Mouse (Mus musculus) MEL-GATA-1-ER (cell line): ENCODE data around the gene Akap13.
"Not testable (repeated sequence)": the region's sequence is repeated elsewhere in the genome, so short reads cannot be mapped to it uniquely, and the experiment has no call there.

Source experiments
- DNase-seq: peaks from one replicate; pipeline ENCODE4 v3.0.0-alpha.2; 2012; ENCODE audit warnings: low read depth; ENCODE audit errors: extremely low read depth

The Akap13 gene

DNA sequence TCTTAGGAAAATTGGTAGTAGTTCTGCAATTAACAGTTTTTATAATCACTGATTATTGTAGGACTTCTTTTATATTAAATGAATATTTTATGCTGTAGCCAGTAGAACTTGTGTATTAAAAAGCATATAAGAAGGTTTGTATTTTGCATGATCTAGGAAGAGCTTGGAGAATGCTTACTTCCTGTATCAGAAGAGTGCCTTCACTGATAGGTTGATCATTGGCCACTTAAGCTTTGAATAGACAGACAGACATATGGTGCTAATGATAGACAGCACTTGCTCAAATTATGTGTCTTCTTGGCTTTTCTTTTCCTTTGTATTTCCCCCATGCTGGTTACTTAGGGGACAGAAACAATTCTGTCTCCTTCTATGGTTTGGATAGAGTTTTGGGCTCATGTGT is 139.9 kb downstream of the Akap13 start:
- no peak for DNase-seq

DNA sequence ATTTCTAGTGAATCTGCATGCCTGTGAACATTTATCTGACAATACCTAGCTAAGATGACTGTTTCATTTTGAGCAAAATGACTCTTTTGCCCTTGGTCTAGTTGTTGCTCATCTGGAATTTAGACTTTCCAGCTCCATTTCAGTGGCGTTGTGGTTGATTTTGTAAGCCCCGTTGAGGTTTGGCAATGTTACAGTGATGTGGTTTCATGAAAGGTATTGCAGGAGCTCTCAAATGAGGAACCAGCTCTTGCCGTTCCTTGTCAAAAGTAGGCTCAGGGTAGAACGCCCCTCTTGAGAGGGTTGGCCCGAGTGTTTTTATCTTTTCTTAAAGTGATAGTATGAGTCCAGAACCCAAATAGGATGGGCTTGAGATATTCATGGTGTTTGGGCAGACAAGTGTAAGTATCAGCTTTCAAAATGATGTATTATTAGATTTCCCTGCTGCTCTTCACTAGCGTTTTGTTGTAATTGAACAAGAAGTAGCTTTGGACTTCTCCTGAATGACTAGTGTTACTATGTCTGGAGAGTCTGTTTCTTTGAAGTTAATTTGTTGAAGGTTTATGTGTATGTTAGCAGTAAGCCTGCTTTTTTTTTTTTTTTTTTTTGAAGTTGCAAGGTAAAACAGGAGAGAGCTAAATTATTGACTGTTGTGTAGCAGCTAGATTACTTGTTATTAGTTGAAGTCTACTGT is 140.9 kb downstream of the Akap13 start:
- DNase-seq, result peak; percentile 96

DNA sequence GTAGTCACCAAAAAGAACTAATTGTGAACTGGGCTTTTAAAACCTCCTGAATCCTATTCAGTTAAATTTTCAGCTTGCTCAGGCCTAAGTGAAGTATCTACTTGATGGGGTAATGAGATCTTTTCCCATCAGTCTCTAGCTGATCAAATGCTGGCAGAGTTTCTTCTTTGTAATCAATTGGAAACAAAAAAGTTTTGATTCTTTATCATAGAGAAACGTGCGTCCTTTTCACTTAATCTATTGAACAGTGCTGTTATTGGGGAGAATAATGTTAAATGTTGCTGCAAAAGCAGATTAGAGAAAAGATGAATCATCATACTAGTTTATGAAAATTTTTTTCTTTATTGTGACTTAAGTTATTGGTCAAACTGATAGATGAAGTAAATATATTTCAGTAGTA is 142.5 kb downstream of the Akap13 start:
- no peak for DNase-seq

DNA sequence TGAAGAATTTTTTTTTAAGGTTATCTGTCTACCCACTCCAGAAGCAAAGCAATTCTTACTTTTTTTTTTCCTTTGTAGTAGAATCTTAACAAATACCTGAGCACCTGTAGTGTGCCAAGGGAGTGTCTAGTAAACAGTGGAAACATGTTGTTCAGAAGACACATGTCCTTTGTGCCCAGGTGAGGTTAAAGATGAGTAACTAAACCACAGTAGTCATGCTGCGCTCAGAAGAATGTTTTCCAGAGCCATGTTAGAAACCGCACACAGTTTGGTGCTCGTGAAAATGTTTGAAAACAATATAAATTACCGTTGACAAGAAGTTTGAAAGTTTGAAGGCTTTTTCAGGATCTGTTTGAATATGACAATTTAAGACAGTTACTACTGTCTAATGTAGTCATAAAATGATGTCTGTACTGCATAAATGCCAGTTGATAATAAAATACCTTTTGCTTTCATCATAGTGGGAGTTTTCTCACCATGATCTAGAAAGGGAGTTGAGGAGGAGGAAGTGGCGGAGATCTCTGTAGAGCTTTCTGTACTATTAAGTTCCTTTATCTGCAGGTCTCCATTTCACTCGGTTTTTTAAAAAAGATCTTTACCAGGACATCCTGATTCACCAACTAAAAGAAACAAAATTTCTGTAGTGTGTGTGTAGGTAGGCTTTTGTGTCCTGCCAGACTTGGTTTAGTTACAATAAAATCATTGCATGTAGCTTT is 145.2 kb downstream of the Akap13 start:
- DNase-seq, result no peak

- no peak for DNase-seq
Observed at GRCm38 (mm10) chr7:75607248-75607647, 151.9 kb downstream of the Akap13 start.

- no peak for DNase-seq
Observed at GRCm38 (mm10) chr7:75608716-75609115, 153.4 kb downstream of the Akap13 start.

- no peak for DNase-seq
Observed at GRCm38 (mm10) chr7:75609456-75610262, 154.3 kb downstream of the Akap13 start.

GRCm38 (mm10) chr7:75610391-75610790 is 155.1 kb downstream of the Akap13 start:
- no peak for DNase-seq

- no peak for DNase-seq
Observed at GRCm38 (mm10) chr7:75611261-75611950, 156.1 kb downstream of the Akap13 start.

DNA sequence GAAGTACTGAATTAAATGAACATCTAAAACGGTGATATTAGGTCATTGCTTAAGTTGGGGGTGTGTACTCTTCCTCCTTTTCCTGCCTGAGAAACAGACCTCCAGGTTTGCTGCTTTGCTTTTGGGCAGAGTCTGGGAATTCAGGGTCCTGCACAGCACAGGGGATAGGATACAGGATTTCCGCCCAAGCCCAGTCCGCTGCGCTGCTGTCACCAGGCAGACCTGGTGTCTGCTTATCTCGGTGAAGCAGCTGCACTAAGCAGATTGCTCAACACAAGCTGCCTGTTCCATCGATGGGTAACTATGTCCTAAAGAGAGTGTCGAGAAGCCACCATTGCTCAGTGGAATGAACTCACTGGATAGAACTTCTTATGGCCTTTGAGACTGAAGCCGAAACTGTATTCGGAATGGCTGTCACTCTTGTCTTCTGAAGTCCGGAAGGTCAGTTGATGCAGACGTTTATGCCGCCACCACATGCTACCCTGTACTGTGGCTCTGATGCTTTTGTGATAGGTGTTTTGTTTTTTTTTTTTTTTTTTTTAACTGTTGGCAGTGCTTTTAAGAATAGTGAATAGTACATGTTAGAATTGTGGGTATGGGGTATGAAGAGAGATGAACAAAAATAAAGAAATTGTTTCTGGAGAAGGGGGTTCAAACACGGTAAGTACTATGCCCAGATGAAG is 156.8 kb downstream of the Akap13 start:
- peak; percentile 87 for DNase-seq

GRCm38 (mm10) chr7:75612683-75613053 is 157.3 kb downstream of the Akap13 start:
- no peak for DNase-seq

GRCm38 (mm10) chr7:75613240-75613639 is 157.9 kb downstream of the Akap13 start:
- DNase-seq, result no peak

DNA sequence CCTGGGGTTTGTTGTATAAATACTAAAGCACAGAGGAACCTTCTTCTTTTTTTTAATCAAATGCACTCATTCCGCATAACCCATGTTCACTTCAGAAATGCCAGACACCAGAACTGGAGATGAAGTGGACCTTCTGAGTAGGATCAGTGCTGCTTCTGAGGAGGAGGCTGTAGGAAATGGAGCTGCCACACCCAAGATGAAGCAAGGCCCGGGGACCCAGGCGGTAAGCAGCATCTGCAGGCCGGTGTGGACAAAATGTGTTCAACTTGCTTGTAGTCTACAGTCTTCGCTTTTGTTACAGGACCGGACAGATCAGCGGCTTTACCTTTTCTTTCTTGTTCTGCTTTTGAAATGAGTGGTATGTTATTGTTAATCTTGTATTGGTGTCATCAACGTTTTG is 159.5 kb downstream of the Akap13 start:
- DNase-seq, result no peak

DNA sequence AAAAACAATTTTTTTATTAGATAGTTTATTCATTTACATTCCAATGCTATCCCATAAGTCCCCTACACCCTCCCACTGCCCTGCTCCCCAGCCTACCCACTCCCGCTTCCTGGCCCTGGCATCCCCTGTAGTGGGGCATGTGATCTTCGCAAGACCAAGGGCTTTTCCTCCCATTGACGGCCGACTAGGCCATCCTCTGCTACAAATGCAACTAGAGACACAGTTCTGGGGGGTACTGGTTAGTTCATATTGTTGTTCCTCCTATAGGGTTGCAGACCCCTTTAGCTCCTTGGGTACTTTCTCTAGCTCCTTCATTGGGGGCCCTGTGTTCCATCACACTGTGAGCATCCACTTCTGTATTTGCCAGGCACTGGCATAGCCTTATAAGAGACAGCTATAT is 161.9 kb downstream of the Akap13 start:
- not testable (repeated sequence) for DNase-seq

- DNase-seq, result no peak
Observed at GRCm38 (mm10) chr7:75618699-75619098, 163.4 kb downstream of the Akap13 start.

DNA sequence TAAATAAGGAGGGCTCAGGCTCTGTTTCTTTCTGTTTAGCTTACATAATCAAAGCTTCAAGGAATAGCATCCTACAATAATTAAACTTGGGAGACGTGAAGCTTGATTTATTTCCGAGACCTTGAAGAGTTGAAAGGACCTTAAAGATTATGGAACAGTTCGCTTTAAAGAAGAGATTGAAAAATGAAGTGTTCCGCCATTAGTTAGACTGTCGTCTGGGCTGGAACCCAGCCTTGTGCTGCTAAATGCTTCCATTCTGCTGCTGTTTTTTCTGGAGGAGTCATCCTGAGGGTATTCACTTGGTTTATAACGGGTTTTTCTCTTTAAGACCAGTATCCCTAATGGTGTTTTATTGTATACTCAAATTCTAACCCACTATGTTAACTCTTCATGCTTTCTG is 164.5 kb downstream of the Akap13 start:
- no peak for DNase-seq

DNA sequence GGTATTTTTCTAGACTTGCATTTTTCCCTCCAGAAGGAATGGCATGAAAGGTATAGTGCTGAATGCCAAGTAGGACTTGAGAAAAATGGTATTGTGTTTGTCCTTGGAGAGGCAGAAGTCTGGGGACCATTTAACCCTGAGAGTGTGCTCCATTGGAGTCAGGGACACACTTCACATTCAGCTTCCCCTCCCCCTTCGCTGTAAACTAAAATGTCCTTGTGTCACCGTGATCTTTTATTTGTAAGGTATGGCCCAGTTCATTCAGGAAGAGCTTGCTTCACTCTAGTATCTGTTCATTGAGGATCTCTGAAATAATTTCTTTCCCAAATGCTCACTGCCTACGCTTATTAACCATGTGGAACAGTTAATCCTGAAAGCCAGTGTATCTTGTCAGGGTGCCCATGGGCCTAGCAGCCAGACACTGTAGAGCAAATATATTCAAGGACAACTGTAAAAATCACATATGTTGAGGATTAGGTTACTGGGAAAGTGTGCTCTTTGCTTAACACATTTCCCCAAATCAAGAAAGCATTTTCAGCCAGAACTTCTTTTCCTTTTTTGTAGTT is 165.1 kb downstream of the Akap13 start:
- DNase-seq, result no peak

DNA sequence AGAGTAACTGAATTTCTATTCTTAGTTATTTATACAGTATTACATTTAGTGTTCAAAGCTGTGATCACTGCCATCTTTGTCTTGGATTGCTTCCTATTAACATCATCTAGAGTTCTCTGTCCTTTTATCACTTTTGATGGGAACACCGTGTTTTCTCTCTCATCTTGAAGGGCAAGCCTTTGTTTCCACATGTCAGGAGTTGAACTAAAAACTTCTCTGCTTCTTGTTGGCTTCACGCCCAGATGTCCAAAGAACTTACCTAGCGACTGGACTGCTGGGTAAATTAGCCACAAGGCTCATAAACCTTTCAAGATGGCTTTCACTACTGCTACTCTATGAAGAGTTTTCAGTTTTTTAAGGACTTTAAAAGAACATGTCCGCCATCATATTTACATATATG is 165.6 kb downstream of the Akap13 start:
- DNase-seq, result no peak

GRCm38 (mm10) chr7:75627831-75628230 is 172.5 kb downstream of the Akap13 start:
- DNase-seq, result no peak

GRCm38 (mm10) chr7:75629669-75630068 is 174.3 kb downstream of the Akap13 start:
- no peak for DNase-seq

DNA sequence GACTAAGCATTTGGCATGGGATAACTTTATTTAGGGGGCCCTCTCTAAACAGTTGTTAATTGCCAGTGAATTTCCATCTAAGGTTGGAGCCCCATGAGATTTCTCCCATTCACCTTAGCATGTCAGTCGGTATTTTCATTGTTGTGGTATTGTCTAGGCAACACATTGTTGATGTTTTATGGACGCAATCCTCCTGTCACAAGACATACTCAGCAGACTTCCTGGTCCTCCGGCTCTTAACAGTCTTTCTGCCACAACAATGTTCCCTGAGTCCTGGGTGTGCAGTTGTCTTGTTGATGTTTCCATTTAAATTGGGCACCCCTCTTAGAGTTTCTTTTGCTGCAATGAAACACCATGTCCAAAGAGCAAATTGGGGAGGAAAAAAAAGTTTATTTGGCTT is 177.6 kb downstream of the Akap13 start:
- DNase-seq, result no peak
